Mouse (Mus musculus) midbrain, embryonic 11.5 days (tissue): Measurements from ENCODE around the gene Rcc2. TPM values are rescaled to one million over a fixed set of nuclear protein-coding genes. Genes with fewer than 3 reads are reported as not detected.

Source experiments
- ATAC-seq: fragments of 200-750 bp; cut with Nextera tagmentation; 2 replicates; pipeline ENCODE4 v1.8.0; 2017; ENCODE audit warnings: moderate TSS enrichment, moderate library complexity; ENCODE audit not compliant: low FRiP score
- DNase-seq: peaks from one replicate; pipeline ENCODE4 v3.0.0; 2015; ENCODE audit warnings: low spot score; ENCODE audit errors: missing footprints
- H3K27ac ChIP-seq: fragments of 300-500 bp; sonication (generic); 2 replicates; pipeline ENCODE4 v1.5.1; 2014; ENCODE audit warnings: low read depth, low read length
- H3K27me3 ChIP-seq: fragments of 300-500 bp; sonication (generic); 2 replicates; pipeline ENCODE4 v1.6.1; 2014; ENCODE audit warnings: mild to moderate bottlenecking, low read length, moderate library complexity, mixed read lengths; ENCODE audit not compliant: control insufficient read depth, insufficient read depth
- H3K36me3 ChIP-seq: fragments of 300-500 bp; sonication (generic); 2 replicates; pipeline ENCODE4 v1.6.1; 2014; ENCODE audit warnings: mild to moderate bottlenecking, low read length, moderate library complexity, mixed read lengths; ENCODE audit not compliant: control insufficient read depth, insufficient read depth
- H3K4me1 ChIP-seq: fragments of 300-500 bp; sonication (generic); 2 replicates; pipeline ENCODE4 v1.6.1; 2014; ENCODE audit warnings: low read length; ENCODE audit not compliant: control insufficient read depth, insufficient read depth
- H3K4me2 ChIP-seq: fragments of 300-500 bp; sonication (generic); 2 replicates; pipeline ENCODE4 v1.6.1; 2014; ENCODE audit warnings: mild to moderate bottlenecking, moderate library complexity
- H3K4me3 ChIP-seq: fragments of 300-500 bp; sonication (generic); 2 replicates; pipeline ENCODE4 v1.5.1; 2014; ENCODE audit warnings: low read depth, low read length
- H3K9ac ChIP-seq: fragments of 300-500 bp; sonication (generic); 2 replicates; pipeline ENCODE4 v1.6.1; 2014; ENCODE audit warnings: low read length
- H3K9me3 ChIP-seq: fragments of 300-500 bp; sonication (generic); 2 replicates; pipeline ENCODE4 v1.6.1; 2016; ENCODE audit warnings: low read length; ENCODE audit not compliant: control insufficient read depth
- WGBS: fragments of 180-500 bp; shearing (Covaris S2); extraction: QIAGEN DNeasy Blood & Tissue Kit; methylation state at CpG from one replicate; pipeline ENCODE4 v1.1.7; 2014; 5-methylcytosine and 5-hydroxymethylcytosine counted together
- polyA plus RNA-seq: library from polyadenylated mRNA; unstranded; fragments of >200 nt; fragmentation: Nextera tagmentation; extraction: Ambion mirVana; gene quantifications from 2 replicates; pipeline ENCODE4 v1.2.1, GENCODE M21; 2014

The Rcc2 gene
- polyA plus RNA-seq: 54.1 and 70.1 TPM in 2 replicates

DNA sequence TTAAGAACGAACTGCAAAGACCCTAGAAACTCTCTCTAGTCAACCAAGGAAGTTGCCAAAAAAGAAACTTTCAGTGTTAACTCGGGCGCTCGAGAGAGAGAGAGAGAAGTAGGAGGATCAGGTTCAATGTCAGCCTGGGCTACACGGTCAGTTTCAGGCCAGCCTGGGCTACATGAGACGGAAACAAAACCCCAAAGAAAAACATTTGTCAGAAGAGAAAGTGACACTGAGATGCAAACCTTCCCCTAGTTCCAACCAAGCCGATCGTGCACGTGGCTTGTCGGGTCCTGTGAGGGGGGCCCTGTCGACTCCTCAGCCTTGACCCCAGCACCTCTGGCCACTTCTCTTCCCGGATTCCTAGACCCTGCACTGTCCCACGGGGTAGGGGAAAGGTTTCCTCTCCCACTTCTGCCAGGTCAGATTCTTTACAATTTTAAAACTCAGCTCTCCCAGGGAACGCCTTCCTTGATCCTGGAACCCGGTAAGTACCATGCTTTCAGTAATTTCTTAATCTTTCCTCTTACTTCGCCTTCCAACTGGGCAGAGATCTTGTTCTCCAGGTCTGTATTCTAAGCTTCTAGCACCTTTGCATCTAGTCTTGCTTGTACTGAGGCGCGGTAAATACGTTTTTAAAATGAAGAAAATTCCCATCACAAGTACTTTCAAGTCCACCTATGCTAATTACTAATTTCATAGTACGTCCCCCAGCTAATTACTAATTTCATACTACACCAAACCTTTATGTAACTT, at the start of gene Rcc2:
Rcc2 (plus strand) TSS at position 273 of the 750 bp plus-strand sequence.
- peak within 1 kb of the TSS; percentile 99 for H3K4me3 ChIP-seq
- H3K4me1 ChIP-seq: peaks cover 28% of the 10 kb centered on the region
- peaks cover 26% of the 10 kb centered on the region for H3K27me3 ChIP-seq
- peak within 1 kb of the TSS; percentile 99 for H3K27ac ChIP-seq
- DNase-seq (peak; percentile 90), ATAC-seq (no peak)
- H3K9ac ChIP-seq: peak within 1 kb of the TSS; percentile 98
- WGBS: 8% methylated on average over 20 of the region's 20 CpGs
- H3K9me3 ChIP-seq: no peaks in the 10 kb centered on the region
- H3K36me3 ChIP-seq: peaks cover under 1% of the 10 kb centered on the region; the same call in 1 of the 2 replicates
- H3K4me2 ChIP-seq: peak within 1 kb of the TSS; percentile 76

DNA sequence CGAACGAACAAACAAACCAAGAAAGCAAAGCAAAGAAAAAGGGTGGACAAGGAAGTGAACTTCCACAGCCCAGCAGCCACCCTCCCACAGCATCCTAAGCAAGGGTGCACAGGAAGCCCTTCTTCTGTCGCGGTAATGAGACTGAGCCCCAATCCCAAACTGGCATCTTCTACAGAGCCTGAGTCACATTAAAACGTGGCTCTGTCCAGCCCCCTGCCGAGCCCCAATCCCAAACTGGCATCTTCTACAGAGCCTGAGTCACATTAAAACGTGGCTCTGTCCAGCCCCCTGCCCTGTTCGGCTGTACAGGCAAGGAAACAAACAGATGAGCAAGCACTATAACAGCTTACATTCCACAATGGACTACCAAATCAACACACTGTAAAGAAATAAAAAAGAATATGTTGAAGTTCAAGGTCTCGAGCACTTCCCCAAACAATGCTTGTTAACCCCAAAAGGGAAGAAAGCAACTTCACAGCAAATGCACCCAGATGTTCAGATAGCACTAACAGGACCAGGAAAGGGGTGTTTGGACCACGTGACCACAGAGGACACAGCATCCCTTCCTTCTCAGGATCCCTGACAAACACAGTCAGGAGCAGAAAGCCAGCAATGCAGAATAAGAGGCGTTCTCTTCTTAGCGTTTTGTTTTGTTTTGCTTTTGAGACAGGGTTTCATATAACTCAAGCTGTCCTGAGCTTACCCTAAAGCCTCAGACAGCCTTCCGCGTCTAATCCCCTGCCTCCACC, 46.3 kb upstream of the Rcc2 start:
- Histone ChIP-seq H3K9ac (no peak overlapping the region), H3K27ac (no peak overlapping the region)

DNA sequence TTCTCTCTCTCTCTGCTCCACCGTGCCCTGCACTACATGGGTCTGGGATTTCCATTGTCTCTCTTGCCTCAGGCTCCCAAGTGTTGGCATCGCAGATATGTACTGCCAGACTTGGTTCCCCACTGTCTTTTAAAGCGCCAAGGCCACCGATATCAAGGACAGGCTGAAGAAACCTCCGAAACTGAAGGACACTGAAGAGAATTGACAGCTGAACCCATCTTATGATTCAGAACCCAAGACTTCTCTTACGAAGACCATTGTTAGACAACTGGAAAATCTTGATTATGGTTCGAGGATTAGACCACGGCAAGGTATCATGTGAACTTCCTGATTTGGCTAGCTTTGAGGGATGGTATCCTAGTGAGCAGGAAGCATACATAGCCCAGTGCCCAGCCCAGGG, 45.5 kb upstream of the Rcc2 start:
- no peak overlapping the region for H3K4me3 ChIP-seq
- H3K4me2 ChIP-seq: no peak overlapping the region
- 75% methylated on average over 8 of the region's 8 CpGs for WGBS
- no peak overlapping the region for H3K9ac ChIP-seq
- DNase-seq: peak; percentile 65
- peaks cover 20% of the 10 kb centered on the region for H3K4me1 ChIP-seq
- no peak overlapping the region for H3K27ac ChIP-seq
- H3K36me3 ChIP-seq: no peaks in the 10 kb centered on the region
- no peak for ATAC-seq
- no peaks in the 10 kb centered on the region for H3K9me3 ChIP-seq
- H3K27me3 ChIP-seq: no peaks in the 10 kb centered on the region

More for the DNA sequence above, 46.3 kb upstream of the Rcc2 start:
- H3K4me3 ChIP-seq: no peak overlapping the region
- H3K27me3 ChIP-seq: no peaks in the 10 kb centered on the region
- H3K4me2 ChIP-seq: no peak overlapping the region
- WGBS: 52% methylated on average over 14 of the region's 14 CpGs
- ATAC-seq (no peak), DNase-seq (peak; percentile 79)
- H3K36me3 ChIP-seq: no peaks in the 10 kb centered on the region
- H3K4me1 ChIP-seq: peaks cover 23% of the 10 kb centered on the region
- no peaks in the 10 kb centered on the region for H3K9me3 ChIP-seq

DNA sequence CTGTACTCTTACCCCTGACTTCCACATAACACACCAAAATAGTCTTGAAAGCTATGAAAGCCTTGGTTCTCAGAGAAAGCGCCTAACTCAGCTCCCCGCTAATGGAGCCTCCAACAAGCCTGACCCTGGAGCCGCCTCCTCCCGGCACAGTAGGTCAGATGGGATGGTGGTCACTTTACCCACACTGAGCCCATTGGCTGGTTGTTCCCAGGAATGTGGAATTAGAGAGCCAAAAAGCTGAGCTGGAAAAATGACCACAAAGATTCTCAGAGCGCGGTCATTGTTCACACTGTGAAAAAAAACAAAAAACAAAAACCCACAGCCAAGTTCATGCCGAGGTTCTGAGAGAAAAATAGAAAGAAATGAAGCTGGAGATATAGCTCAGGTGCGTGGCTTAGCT, 43.8 kb upstream of the Rcc2 start:
- no peak overlapping the region for H3K4me3 ChIP-seq
- H3K27ac ChIP-seq: no peak overlapping the region
- WGBS: 67% methylated on average over 8 of the region's 8 CpGs

DNA sequence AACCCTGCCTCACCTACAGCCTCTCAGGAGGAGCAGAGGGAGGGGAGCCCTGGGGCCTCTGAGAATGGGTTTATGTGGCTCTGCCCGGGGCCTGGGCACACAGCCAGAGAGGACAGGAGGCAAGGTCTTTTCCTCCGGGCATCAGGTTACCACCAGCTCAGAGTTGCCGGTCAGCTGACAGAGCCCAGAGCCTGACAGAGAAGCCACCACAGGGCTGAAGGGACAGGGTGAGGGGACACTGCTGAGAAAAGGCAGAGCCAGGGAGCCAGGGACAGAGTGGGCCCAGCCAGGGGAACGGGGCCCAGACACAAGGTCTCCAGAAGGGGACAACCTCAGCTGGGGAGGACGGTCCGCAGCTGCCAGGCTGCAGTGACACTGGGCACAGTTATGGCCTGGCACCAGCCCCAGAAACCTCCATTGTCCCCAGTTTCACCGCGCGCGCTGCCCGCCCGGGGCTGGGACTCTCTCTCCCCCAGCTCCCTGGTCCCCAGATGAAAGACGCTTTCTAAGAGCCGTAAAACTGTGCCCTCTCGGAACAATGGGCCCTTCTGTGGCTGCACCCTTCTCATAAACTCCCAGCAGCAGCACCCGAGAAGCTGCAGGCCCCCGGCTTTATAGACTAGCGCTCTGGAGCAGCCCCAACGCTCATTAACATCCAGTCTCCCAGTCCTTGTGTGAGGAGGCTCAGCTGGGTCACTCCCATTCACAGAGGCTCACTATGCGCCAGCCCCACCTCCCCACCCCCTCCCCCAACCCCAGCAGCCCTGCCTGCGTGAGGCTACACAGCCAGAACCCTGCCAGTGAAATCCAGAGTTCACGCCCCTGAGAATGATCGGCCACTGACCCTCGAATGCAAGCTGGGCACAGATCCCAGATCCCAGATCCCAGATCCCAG, 42.4 kb upstream of the Rcc2 start:
- Histone ChIP-seq H3K36me3 (no peaks in the 10 kb centered on the region), H3K4me3 (no peak overlapping the region), H3K4me1 (peaks cover 24% of the 10 kb centered on the region), H3K9ac (peak overlapping the region; percentile 68), H3K27me3 (no peaks in the 10 kb centered on the region), H3K9me3 (no peaks in the 10 kb centered on the region), H3K4me2 (peak overlapping the region; percentile 38), H3K27ac (peak overlapping the region; percentile 92)
- DNase-seq (peak; percentile 95), ATAC-seq (peak; percentile 92)
- 3% methylated on average over 24 of the region's 24 CpGs for WGBS

More for the DNA sequence above, 43.8 kb upstream of the Rcc2 start:
- Histone ChIP-seq H3K9ac (no peak overlapping the region), H3K36me3 (no peaks in the 10 kb centered on the region), H3K4me1 (peaks cover 20% of the 10 kb centered on the region), H3K4me2 (no peak overlapping the region), H3K27me3 (no peaks in the 10 kb centered on the region), H3K9me3 (no peaks in the 10 kb centered on the region)
- DNase-seq (no peak), ATAC-seq (no peak)

DNA sequence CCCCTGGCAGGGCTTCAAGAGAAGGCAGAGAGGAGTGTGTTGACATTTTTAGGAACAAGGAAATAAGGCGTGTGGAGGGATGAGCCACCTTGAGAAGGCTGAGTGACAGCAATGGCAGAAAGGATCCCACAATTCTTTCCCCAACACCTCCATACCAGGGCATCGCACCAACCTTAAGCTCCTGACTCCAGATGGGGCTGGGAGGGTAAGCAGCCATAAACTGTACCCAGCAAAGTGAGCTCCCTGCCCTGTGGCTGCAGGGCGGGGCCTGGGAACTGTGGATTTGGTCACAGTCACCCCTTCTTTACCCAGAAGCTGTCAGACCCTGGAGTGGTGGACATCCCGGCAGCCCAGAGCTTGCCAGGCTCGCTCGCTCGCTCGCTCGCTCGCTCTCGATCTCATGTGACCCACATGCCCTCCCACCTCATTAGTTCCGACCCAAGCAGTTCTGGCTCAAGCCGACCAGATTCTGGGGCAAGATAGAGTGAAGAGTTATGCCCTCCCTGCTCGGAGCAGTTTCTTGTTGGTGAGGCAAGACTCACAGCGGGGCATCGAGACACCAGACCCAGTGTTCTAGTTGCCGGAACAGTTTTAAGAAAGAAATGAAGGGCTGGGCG, 38.8 kb upstream of the Rcc2 start:
- H3K9ac ChIP-seq: no peak overlapping the region
- no peak overlapping the region for H3K4me2 ChIP-seq
- no peaks in the 10 kb centered on the region for H3K27me3 ChIP-seq
- ATAC-seq (no peak), DNase-seq (peak; percentile 71)
- H3K9me3 ChIP-seq: no peaks in the 10 kb centered on the region
- peaks cover 28% of the 10 kb centered on the region for H3K4me1 ChIP-seq
- no peaks in the 10 kb centered on the region for H3K36me3 ChIP-seq
- no peak overlapping the region for H3K4me3 ChIP-seq
- WGBS: 77% methylated on average over 18 of the region's 18 CpGs
- H3K27ac ChIP-seq: no peak overlapping the region

DNA sequence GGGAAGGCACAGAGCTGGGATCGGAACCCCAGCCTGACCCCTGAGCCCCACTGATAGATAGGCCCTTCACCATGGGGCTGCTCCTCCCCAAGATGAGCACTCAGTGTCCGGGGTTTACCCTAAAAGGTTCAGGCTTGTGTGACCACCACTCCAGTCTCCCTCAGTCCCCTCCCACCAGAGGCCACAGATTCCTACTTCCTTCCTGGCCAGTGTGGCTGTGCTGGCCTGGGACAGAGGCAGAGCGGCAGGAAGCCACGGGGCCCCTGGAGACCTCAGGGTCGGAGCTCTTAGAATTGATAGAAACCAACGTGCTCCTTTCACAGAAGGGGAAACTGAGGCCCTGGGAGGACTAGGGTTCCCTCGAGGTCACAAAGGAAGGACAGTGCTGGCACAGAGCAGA, 37.9 kb upstream of the Rcc2 start:
- Histone ChIP-seq H3K4me3 (no peak overlapping the region), H3K9me3 (no peaks in the 10 kb centered on the region), H3K27ac (no peak overlapping the region), H3K36me3 (no peaks in the 10 kb centered on the region), H3K9ac (no peak overlapping the region), H3K4me1 (peaks cover 21% of the 10 kb centered on the region), H3K27me3 (no peaks in the 10 kb centered on the region), H3K4me2 (no peak overlapping the region)
- ATAC-seq (no peak), DNase-seq (no peak)
- WGBS: 44% methylated on average over 7 of the region's 7 CpGs

DNA sequence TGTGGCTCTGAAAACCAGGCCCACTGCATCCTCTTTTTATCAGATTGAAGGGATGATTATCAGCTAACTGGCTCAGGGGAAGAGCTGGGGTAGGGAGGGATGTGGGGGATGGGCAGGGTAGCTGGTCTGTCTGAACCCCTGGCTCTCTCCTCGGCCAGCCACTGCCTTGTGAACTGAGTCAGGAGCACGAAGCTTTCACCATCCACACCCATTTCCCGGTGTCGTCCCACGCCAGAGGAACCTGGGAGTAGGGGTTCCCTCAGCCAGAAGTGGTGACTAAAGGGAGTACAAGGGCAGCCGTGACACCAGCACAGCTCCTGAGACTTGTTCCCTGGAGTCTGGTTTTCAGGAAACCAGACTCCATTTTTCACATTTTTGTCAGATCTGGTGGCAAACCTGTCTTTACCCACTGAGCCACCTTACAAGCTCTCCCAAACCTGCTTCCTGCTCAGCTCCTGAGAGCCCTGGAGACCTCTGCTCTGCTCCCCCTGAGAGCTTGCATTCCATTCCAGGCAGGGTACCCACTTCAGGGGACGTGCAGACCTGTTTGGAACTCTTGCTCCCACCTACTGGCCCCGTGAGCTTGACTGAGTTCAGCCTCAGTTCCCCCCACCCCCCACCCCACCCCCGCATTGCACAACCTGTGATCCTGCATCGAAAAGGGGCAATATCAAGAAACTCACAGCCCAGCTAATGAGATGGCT, 37.3 kb upstream of the Rcc2 start:
- no peak overlapping the region for H3K9ac ChIP-seq
- no peak overlapping the region for H3K4me3 ChIP-seq
- H3K27me3 ChIP-seq: no peaks in the 10 kb centered on the region
- WGBS: 27% methylated on average over 10 of the region's 10 CpGs
- ATAC-seq: no peak
- H3K36me3 ChIP-seq: no peaks in the 10 kb centered on the region
- H3K9me3 ChIP-seq: no peaks in the 10 kb centered on the region
- H3K27ac ChIP-seq: no peak overlapping the region
- peaks cover 15% of the 10 kb centered on the region for H3K4me1 ChIP-seq
- H3K4me2 ChIP-seq: no peak overlapping the region
- DNase-seq: no peak
